Mouse (Mus musculus): Measurements from ENCODE around the gene Tex50. TPM values are rescaled to one million over a fixed set of nuclear protein-coding genes. Genes with fewer than 3 reads are reported as not detected.
"Not testable (repeated sequence)": the region's sequence is repeated elsewhere in the genome, so short reads cannot be mapped to it uniquely, and the experiment has no call there.

The Tex50 gene
- not detected for total RNA-seq (2021)
- long read RNA-seq, experiment 1, result 0 reads
- long read RNA-seq, experiment 2, result 0 reads

DNA sequence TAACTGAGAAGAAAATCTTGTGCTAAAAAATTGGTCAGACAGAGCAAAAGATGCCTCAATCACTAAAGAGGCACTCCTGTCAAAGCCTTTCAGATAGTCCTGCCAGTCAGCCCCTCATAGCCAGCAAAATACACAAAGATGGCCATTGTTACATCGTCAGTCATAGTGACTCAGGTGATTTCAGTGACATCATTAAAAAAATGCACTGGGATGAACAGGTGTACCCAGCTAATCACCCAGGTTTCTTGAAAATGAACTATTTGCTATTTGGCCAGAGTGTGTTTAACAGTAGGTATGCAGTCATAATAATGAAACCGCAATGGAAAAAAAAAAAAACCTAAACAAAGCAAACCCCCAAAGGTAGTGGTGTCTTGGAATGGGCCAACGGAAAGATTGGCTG, at the start of gene Tex50:
Gene Tex50 (minus strand): TSS at position 101 of the 400 bp plus-strand sequence.
- no peak for DNase-seq (ENCODE audit: low spot score in 2 of 2)

- no peak for DNase-seq (ENCODE audit: low spot score in 2 of 2)
Measured at GRCm38 (mm10) chr1:161199856-161200255, 40.7 kb upstream of the Tex50 start.

DNA sequence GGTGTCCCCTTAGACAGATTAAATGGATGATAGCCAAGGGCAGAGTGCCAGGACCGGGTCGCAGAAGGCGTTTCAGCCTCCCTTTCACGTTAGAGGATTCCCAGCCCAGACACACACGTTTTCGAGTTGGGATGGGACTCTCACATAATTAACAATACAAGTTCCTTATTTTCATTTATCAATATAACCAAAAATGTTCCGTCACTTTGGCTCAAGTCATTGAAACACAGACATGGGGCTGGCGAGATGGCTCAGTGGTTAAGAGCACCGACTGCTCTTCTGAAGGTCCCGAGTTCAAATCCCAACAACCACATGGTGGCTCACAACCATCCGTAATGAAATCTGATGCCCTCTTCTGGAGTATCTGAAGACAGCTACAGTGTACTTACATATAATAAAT, 37.2 kb upstream of the Tex50 start:
- not testable (repeated sequence) for DNase-seq (ENCODE audit: low spot score in 2 of 2)

- peak; percentile 56 to 68 for DNase-seq (ENCODE audit: low spot score in 2 of 2)
Measured at GRCm38 (mm10) chr1:161195541-161196351, 36.6 kb upstream of the Tex50 start.

DNA sequence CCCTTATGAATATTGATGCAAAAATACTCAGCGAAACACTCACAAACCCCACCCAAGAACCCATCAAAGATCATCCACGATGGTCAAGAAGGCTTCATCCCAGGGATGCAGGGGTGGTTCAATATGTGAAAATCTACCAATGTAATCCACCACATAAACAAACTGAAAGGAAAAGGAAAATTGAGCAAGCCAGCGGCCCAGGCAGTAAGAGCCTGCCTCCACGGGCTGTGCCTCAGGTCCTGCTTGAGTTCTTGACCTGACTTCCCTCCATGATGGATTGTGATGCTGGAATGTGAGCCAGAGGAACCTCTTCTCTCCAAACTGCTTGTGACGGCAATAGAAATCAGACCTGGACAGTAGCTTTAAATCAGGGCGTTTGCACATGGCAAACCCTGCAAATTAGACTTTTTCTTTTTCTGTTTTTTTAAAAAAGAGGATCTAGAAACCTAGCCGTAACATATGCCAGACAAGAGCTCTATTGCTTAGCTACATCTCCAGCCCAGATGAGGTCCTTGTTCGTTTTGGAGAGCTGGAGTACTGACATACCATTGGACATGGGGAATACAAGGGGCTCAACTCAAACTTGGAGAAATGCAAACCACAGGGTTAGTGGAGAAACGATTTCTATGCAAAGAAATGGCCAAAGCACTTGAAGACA, 31.3 kb upstream of the Tex50 start:
- no peak for DNase-seq (ENCODE audit: low spot score in 2 of 2)

GRCm38 (mm10) chr1:161185431-161185830, 26.3 kb upstream of the Tex50 start:
- peak in 1 of 2 experiments; percentile 8 for DNase-seq (ENCODE audit: low spot score in 2 of 2)

DNA sequence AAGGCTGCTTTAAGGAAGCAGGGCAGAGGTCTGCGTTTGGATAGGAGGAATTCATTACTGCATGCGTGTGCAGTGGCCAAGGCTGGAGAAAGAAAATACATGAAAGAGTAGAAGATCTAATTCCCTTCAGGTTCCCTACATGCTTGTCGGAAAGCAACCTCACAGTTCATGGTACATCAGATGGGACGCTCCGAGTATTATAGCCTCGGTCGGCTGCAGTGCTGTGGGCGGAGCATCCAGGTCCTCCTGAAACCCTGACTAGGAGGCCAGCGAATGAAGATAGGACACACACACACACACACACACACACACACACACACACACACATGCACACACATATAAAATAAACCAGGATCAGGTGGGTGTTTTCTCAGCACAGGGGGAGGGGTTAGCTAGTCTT, 24.6 kb upstream of the Tex50 start:
- no peak for DNase-seq (ENCODE audit: low spot score in 2 of 2)

GRCm38 (mm10) chr1:161182386-161182785, 23.3 kb upstream of the Tex50 start:
- no peak for DNase-seq (ENCODE audit: low spot score in 2 of 2)

- DNase-seq (ENCODE audit: low spot score in 2 of 2), result peak; percentile 40 to 64
Measured at GRCm38 (mm10) chr1:161180674-161181073, 21.6 kb upstream of the Tex50 start.

- DNase-seq (ENCODE audit: low spot score in 2 of 2), result peak; percentile 65 to 71
Measured at GRCm38 (mm10) chr1:161170651-161171050, 11.5 kb upstream of the Tex50 start.

DNA sequence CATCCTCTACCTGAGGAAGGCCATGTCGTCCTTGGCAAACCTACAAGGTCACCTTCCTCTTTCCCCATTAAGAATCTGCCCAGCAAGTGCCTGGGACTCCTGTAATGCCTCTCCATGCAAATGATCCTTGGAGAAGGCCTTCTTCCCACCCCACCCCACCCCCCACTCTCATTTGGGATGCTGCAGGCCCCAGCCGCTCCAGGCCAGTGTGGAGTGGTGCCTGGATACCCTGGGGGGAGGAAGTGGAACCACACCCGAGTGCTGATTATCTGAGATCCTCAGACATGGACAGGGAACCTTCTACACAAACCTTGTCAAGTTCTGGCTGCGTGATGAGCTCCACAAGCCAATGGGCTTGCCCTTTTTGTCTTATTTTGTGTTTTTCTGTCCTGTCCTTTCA, 1.2 kb upstream of the Tex50 start:
- DNase-seq (ENCODE audit: low spot score in 2 of 2), result no peak

DNA sequence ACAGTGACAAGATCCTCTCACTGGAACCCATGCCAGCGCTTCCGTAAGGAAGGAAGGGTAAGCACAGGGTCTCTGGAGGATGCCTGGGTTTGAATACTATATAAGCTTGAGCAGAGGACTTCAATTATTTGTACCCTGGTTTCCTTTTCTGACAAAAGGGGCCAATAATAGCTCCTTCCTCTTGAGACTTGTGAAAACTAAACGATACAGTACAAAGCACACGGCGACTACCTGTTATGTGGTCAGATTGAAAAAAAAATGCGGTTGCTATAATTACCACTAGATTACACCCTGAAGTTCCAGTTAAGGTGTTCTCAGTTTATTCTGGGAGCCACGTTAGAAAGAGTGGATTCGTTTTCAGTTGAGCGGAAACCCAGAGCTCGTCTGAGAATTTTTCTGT, 2.6 kb downstream of the Tex50 start:
- DNase-seq (ENCODE audit: low spot score in 2 of 2), result no peak

DNA sequence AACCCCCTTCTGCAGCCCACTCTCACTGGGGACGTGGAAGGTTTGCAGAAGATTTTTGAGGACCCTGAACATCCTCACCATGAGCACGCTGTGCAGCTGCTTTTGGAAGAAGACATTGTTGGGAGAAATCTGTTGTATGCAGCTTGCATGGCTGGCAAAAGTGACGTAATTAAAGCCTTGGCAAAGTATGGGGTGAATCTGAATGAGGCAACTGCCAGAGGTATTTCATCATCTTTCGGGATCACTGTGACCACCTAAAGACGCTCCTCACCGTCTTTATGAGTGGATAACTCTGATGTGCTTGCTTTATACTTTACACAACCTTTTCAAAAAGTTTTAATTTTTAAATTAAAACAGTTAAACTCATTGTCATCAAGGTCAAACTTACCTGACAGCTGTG, 8.0 kb downstream of the Tex50 start:
- DNase-seq (ENCODE audit: low spot score in 2 of 2), result no peak

- no peak for DNase-seq (ENCODE audit: low spot score in 2 of 2)
Measured at GRCm38 (mm10) chr1:161147888-161148287, 11.2 kb downstream of the Tex50 start.

GRCm38 (mm10) chr1:161145611-161146010, 13.5 kb downstream of the Tex50 start:
- DNase-seq (ENCODE audit: low spot score in 2 of 2), result not testable (repeated sequence)

GRCm38 (mm10) chr1:161143216-161143615, 15.9 kb downstream of the Tex50 start:
- DNase-seq (ENCODE audit: low spot score in 2 of 2), result no peak

DNA sequence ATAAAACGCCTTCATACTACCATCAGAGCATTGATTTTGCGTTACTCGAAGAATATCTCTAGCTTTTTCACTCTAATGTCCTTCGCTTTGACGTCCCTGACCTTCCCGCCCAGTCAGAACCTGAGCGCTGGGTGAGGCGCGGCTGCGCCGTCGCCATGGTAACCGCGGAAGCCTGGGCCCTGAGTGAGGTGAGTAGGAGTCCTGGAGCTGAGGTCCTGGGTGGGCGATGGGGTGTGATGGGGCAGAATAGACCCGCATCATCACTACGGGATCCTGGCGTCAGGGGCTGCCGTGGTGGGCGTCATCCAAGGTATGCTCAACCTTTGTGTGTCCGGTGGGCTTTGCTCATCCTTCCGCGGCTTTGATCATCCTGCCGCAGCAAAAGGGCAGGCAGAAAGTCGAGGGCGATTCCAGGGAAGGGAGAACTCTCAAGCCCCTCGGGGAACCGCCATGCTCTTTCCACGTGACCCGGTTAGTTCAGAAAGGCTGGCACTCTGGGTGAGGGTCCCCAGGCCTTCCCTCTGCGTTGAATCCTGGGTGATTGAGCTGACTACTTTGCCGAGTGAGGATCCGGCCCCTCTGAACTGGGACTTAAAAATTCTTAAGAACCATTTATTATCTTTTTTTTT, 16.5 kb downstream of the Tex50 start, which contains the start of gene Ankrd45:
Gene Ankrd45 (plus strand): TSS at position 161 of the 629 bp plus-strand sequence.
- DNase-seq (ENCODE audit: low spot score in 2 of 2), result peak; percentile 58 to 59

- no peak for DNase-seq (ENCODE audit: low spot score in 2 of 2)
Measured at GRCm38 (mm10) chr1:161140026-161140762, 18.9 kb downstream of the Tex50 start.

- no peak for DNase-seq (ENCODE audit: low spot score in 2 of 2)
Measured at GRCm38 (mm10) chr1:161139496-161139895, 19.6 kb downstream of the Tex50 start.

GRCm38 (mm10) chr1:161130726-161131664, 28.1 kb downstream of the Tex50 start, which contains the start of gene Klhl20:
Klhl20 (minus strand) TSS chr1:161131511.
- peak; percentile 94 to 95 for DNase-seq (ENCODE audit: low spot score in 2 of 2)
